Mouse (Mus musculus) midbrain, embryonic 15.5 days (tissue): ENCODE measurements around the gene Pccb. TPM values are rescaled to one million over a fixed set of nuclear protein-coding genes. Genes with fewer than 3 reads are reported as not detected.

Source experiments
- ATAC-seq: fragments of 200-750 bp; cut with Nextera tagmentation; replicated peaks from 2 replicates; pipeline ENCODE4 v1.8.0; 2017; ENCODE audit warnings: moderate TSS enrichment
- H3K27ac ChIP-seq: fragments of 300-500 bp; sonication (generic); 2 replicates; pipeline ENCODE4 v1.5.1; 2015; ENCODE audit warnings: mild to moderate bottlenecking, inconsistent platforms
- H3K27me3 ChIP-seq: fragments of 300-500 bp; sonication (generic); replicated peaks from 2 replicates; pipeline ENCODE4 v1.6.1; 2015; ENCODE audit warnings: inconsistent platforms
- H3K36me3 ChIP-seq: fragments of 300-500 bp; sonication (generic); replicated peaks from 2 replicates; pipeline ENCODE4 v1.6.1; 2015; ENCODE audit warnings: inconsistent platforms
- H3K4me1 ChIP-seq: fragments of 300-500 bp; sonication (generic); 2 replicates; pipeline ENCODE4 v1.6.1; 2015; ENCODE audit warnings: inconsistent platforms
- H3K4me2 ChIP-seq: fragments of 300-500 bp; sonication (generic); 2 replicates; pipeline ENCODE4 v1.6.1; 2015; ENCODE audit warnings: inconsistent platforms, mild to moderate bottlenecking, moderate library complexity
- H3K4me3 ChIP-seq: fragments of 300-500 bp; sonication (generic); 2 replicates; pipeline ENCODE4 v1.5.1; 2015; ENCODE audit warnings: mild to moderate bottlenecking, inconsistent platforms
- H3K9ac ChIP-seq: fragments of 300-500 bp; sonication (generic); 2 replicates; pipeline ENCODE4 v1.6.1; 2015; ENCODE audit warnings: mild to moderate bottlenecking, inconsistent platforms
- H3K9me3 ChIP-seq: fragments of 300-500 bp; sonication (generic); 2 replicates; pipeline ENCODE4 v1.6.1; 2016; ENCODE audit warnings: inconsistent platforms
- WGBS: fragments of 180-500 bp; shearing (Covaris S2); methylation state at CpG from one replicate; pipeline ENCODE4 v1.1.7; 2015; ENCODE audit warnings: mixed read lengths; 5-methylcytosine and 5-hydroxymethylcytosine counted together
- polyA plus RNA-seq: library from polyadenylated mRNA; unstranded; fragments of >200 nt; fragmentation: Nextera tagmentation; extraction: Ambion mirVana; gene quantifications from 2 replicates; pipeline ENCODE4 v1.2.1, GENCODE M21; 2015

The Pccb gene
- polyA plus RNA-seq, 1 experiment from 2014 or later: 27.5 TPM

GRCm38 (mm10) chr9:100997138-100997537 lies 37.6 kb downstream of the Pccb start:
- ATAC-seq: no peak
- 94% methylated on average over 2 of the region's 2 CpGs for WGBS
- no peaks in the 10 kb centered on the region for H3K4me1 ChIP-seq

GRCm38 (mm10) chr9:100993937-100994336 lies 40.8 kb downstream of the Pccb start:
- Histone ChIP-seq H3K9ac (no peak overlapping the region), H3K9me3 (no peaks in the 10 kb centered on the region), H3K4me1 (no peaks in the 10 kb centered on the region), H3K27me3 (no peaks in the 10 kb centered on the region), H3K4me2 (no peak overlapping the region), H3K27ac (no peak overlapping the region), H3K36me3 (peaks cover 12% of the 10 kb centered on the region; the same call in 1 of the 2 replicates), H3K4me3 (no peak overlapping the region)
- ATAC-seq: no peak
- 87% methylated on average over 4 of the region's 4 CpGs for WGBS

More at GRCm38 (mm10) chr9:100997138-100997537, 37.6 kb downstream of the Pccb start:
- Histone ChIP-seq H3K27me3 (no peaks in the 10 kb centered on the region), H3K4me2 (no peak overlapping the region), H3K27ac (no peak overlapping the region), H3K9ac (no peak overlapping the region), H3K4me3 (no peak overlapping the region), H3K9me3 (no peaks in the 10 kb centered on the region), H3K36me3 (peaks cover 12% of the 10 kb centered on the region; the same call in 1 of the 2 replicates)

- H3K9ac ChIP-seq: no peak overlapping the region
- no peak overlapping the region for H3K4me3 ChIP-seq
- WGBS: 77% methylated on average over 2 of the region's 2 CpGs
- peaks cover 12% of the 10 kb centered on the region; the same call in 1 of the 2 replicates for H3K36me3 ChIP-seq
- H3K4me2 ChIP-seq: no peak overlapping the region
- no peak for ATAC-seq
- no peak overlapping the region for H3K27ac ChIP-seq
- H3K27me3 ChIP-seq: no peaks in the 10 kb centered on the region
- no peaks in the 10 kb centered on the region for H3K4me1 ChIP-seq
- no peaks in the 10 kb centered on the region for H3K9me3 ChIP-seq
Observed at GRCm38 (mm10) chr9:100992191-100992590, 42.5 kb downstream of the Pccb start.

- Histone ChIP-seq H3K4me2 (no peak overlapping the region), H3K4me3 (no peak overlapping the region), H3K36me3 (peaks cover 13% of the 10 kb centered on the region; the same call in 1 of the 2 replicates), H3K9me3 (no peaks in the 10 kb centered on the region), H3K27ac (no peak overlapping the region), H3K27me3 (no peaks in the 10 kb centered on the region), H3K9ac (no peak overlapping the region), H3K4me1 (no peaks in the 10 kb centered on the region)
- ATAC-seq: no peak
- WGBS: 99% methylated on average over 2 of the region's 2 CpGs
Observed at GRCm38 (mm10) chr9:100991321-100991720, 43.4 kb downstream of the Pccb start.

- no peak for ATAC-seq
- no peak overlapping the region for H3K9ac ChIP-seq
- no peaks in the 10 kb centered on the region for H3K4me1 ChIP-seq
- no peaks in the 10 kb centered on the region for H3K27me3 ChIP-seq
- WGBS: 90% methylated on average over 5 of the region's 5 CpGs
- peaks cover 17% of the 10 kb centered on the region; the same call in 1 of the 2 replicates for H3K36me3 ChIP-seq
- no peak overlapping the region for H3K27ac ChIP-seq
- H3K4me3 ChIP-seq: no peak overlapping the region
- no peak overlapping the region for H3K4me2 ChIP-seq
- H3K9me3 ChIP-seq: no peaks in the 10 kb centered on the region
Observed at GRCm38 (mm10) chr9:100990609-100991008, 44.1 kb downstream of the Pccb start.

- H3K27ac ChIP-seq: no peak overlapping the region
- H3K4me2 ChIP-seq: no peak overlapping the region
Observed at GRCm38 (mm10) chr9:100987850-100988249, 46.8 kb downstream of the Pccb start.

GRCm38 (mm10) chr9:100987006-100987405 lies 47.7 kb downstream of the Pccb start:
- H3K36me3 ChIP-seq: peaks cover 17% of the 10 kb centered on the region; the same call in 1 of the 2 replicates
- 98% methylated on average over 5 of the region's 5 CpGs for WGBS
- no peak overlapping the region for H3K9ac ChIP-seq

More at GRCm38 (mm10) chr9:100987850-100988249, 46.8 kb downstream of the Pccb start:
- Histone ChIP-seq H3K27me3 (no peaks in the 10 kb centered on the region), H3K4me3 (no peak overlapping the region), H3K36me3 (peaks cover 14% of the 10 kb centered on the region; the same call in 1 of the 2 replicates), H3K9me3 (no peaks in the 10 kb centered on the region), H3K4me1 (no peaks in the 10 kb centered on the region), H3K9ac (no peak overlapping the region)
- no peak for ATAC-seq
- 87% methylated on average over 3 of the region's 3 CpGs for WGBS

GRCm38 (mm10) chr9:100984381-100985310 lies 50.1 kb downstream of the Pccb start:
- Histone ChIP-seq H3K27ac (no peak overlapping the region), H3K36me3 (peaks cover 17% of the 10 kb centered on the region; the same call in 1 of the 2 replicates), H3K4me3 (no peak overlapping the region), H3K27me3 (no peaks in the 10 kb centered on the region), H3K9ac (no peak overlapping the region), H3K9me3 (no peaks in the 10 kb centered on the region), H3K4me2 (no peak overlapping the region), H3K4me1 (no peaks in the 10 kb centered on the region)
- no peak for ATAC-seq
- 97% methylated on average over 25 of the region's 25 CpGs for WGBS

More at GRCm38 (mm10) chr9:100987006-100987405, 47.7 kb downstream of the Pccb start:
- no peak overlapping the region for H3K27ac ChIP-seq
- no peaks in the 10 kb centered on the region for H3K27me3 ChIP-seq
- H3K4me2 ChIP-seq: no peak overlapping the region
- ATAC-seq: no peak
- no peaks in the 10 kb centered on the region for H3K4me1 ChIP-seq
- H3K4me3 ChIP-seq: no peak overlapping the region
- no peaks in the 10 kb centered on the region for H3K9me3 ChIP-seq

GRCm38 (mm10) chr9:100982786-100983185 lies 51.9 kb downstream of the Pccb start:
- Histone ChIP-seq H3K27me3 (no peaks in the 10 kb centered on the region), H3K9ac (no peak overlapping the region), H3K9me3 (no peaks in the 10 kb centered on the region), H3K4me1 (no peaks in the 10 kb centered on the region), H3K4me3 (no peak overlapping the region), H3K27ac (no peak overlapping the region), H3K36me3 (peaks cover 17% of the 10 kb centered on the region; the same call in 1 of the 2 replicates), H3K4me2 (no peak overlapping the region)
- no peak for ATAC-seq
- 93% methylated on average over 7 of the region's 7 CpGs for WGBS

- Histone ChIP-seq H3K27ac (no peak overlapping the region), H3K9me3 (no peaks in the 10 kb centered on the region), H3K4me3 (no peak overlapping the region), H3K27me3 (no peaks in the 10 kb centered on the region), H3K4me1 (no peaks in the 10 kb centered on the region), H3K4me2 (no peak overlapping the region), H3K9ac (no peak overlapping the region), H3K36me3 (peaks cover 7% of the 10 kb centered on the region; the same call in 1 of the 2 replicates)
- ATAC-seq: no peak
- WGBS: 84% methylated on average over 5 of the region's 5 CpGs
Observed at GRCm38 (mm10) chr9:100979260-100979659, 55.4 kb downstream of the Pccb start.

GRCm38 (mm10) chr9:100978666-100979065 lies 56.0 kb downstream of the Pccb start:
- H3K4me1 ChIP-seq: no peaks in the 10 kb centered on the region
- no peaks in the 10 kb centered on the region for H3K9me3 ChIP-seq
- H3K4me3 ChIP-seq: no peak overlapping the region
- no peak for ATAC-seq
- no peak overlapping the region for H3K27ac ChIP-seq
- H3K36me3 ChIP-seq: 0 out of 2 replicates have a peak, but pooled peaks cover 5% of the 10 kb centered on the region
- no peak overlapping the region for H3K9ac ChIP-seq
- H3K4me2 ChIP-seq: no peak overlapping the region
- no peaks in the 10 kb centered on the region for H3K27me3 ChIP-seq
- WGBS: 92% methylated on average over 5 of the region's 5 CpGs

- Histone ChIP-seq H3K36me3 (no peaks in the 10 kb centered on the region), H3K27ac (no peak overlapping the region), H3K9ac (no peak overlapping the region), H3K4me2 (no peak overlapping the region), H3K27me3 (no peaks in the 10 kb centered on the region), H3K4me3 (no peak overlapping the region), H3K9me3 (no peaks in the 10 kb centered on the region), H3K4me1 (no peaks in the 10 kb centered on the region)
- 86% methylated on average over 2 of the region's 2 CpGs for WGBS
- no peak for ATAC-seq
Observed at GRCm38 (mm10) chr9:100969461-100969860, 65.2 kb downstream of the Pccb start.
